Mouse (Mus musculus) midbrain, embryonic 13.5 days (tissue): Measurements from ENCODE around the gene Aim2. TPM values are rescaled to one million over a fixed set of nuclear protein-coding genes. Genes with fewer than 3 reads are reported as not detected.

Experiments
- ATAC-seq: fragments of 200-750 bp; cut with Nextera tagmentation; 2 replicates; pipeline ENCODE4 v1.8.0; 2017; ENCODE audit warnings: mild to moderate bottlenecking, moderate TSS enrichment, moderate library complexity
- H3K27ac ChIP-seq: fragments of 300-500 bp; sonication (generic); 2 replicates; pipeline ENCODE4 v1.5.1; 2015; ENCODE audit warnings: inconsistent platforms, mild to moderate bottlenecking, moderate library complexity
- H3K27me3 ChIP-seq: fragments of 300-500 bp; sonication (generic); 2 replicates; pipeline ENCODE4 v1.6.1; 2015; ENCODE audit warnings: mild to moderate bottlenecking, inconsistent platforms
- H3K36me3 ChIP-seq: fragments of 300-500 bp; sonication (generic); 2 replicates; pipeline ENCODE4 v1.6.1; 2015; ENCODE audit warnings: mild to moderate bottlenecking, inconsistent platforms
- H3K4me1 ChIP-seq: fragments of 300-500 bp; sonication (generic); replicated peaks from 2 replicates; pipeline ENCODE4 v1.6.1; 2015; ENCODE audit warnings: inconsistent platforms
- H3K4me2 ChIP-seq: fragments of 300-500 bp; sonication (generic); replicated peaks from 2 replicates; pipeline ENCODE4 v1.6.1; 2015; ENCODE audit warnings: moderate library complexity, mild to moderate bottlenecking, inconsistent platforms
- H3K4me3 ChIP-seq: fragments of 300-500 bp; sonication (generic); replicated peaks from 2 replicates; pipeline ENCODE4 v1.5.1; 2015; ENCODE audit warnings: mild to moderate bottlenecking, inconsistent platforms
- H3K9ac ChIP-seq: fragments of 300-500 bp; sonication (generic); replicated peaks from 2 replicates; pipeline ENCODE4 v1.6.1; 2015; ENCODE audit warnings: mild to moderate bottlenecking, inconsistent platforms
- H3K9me3 ChIP-seq: fragments of 300-500 bp; sonication (generic); 2 replicates; pipeline ENCODE4 v1.6.1; 2016; ENCODE audit warnings: mild to moderate bottlenecking, inconsistent platforms
- WGBS: fragments of 180-500 bp; shearing (Covaris S2); methylation state at CpG from one replicate; pipeline ENCODE4 v1.1.7; 2015; 5-methylcytosine and 5-hydroxymethylcytosine counted together
- polyA plus RNA-seq: library from polyadenylated mRNA; unstranded; fragments of >200 nt; fragmentation: Nextera tagmentation; extraction: Ambion mirVana; gene quantifications from 2 replicates; pipeline ENCODE4 v1.2.1, GENCODE M21; 2015

The Aim2 gene
- polyA plus RNA-seq, 1 experiment from 2014 or later = 2.6 TPM

DNA sequence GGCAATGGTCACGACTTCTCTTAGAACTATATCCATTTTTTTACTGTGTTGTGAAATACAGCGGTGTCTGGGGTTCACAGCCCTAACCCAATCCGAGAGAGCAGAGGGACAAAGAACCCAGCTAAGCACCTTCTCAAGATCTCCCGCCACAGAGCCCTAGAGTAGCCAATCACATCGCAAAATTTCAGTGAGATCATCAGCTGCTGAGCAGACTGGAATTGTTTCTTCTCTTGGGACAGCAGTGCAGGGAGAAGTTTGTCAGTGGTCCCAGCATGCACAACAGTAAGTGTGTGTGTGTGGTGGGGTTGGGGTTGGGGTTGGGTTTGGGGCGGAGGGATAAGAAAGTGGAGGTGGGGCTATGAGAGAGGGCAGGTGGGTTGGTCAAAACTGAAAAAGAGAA is 733 bp upstream of the Aim2 start:
- Histone ChIP-seq H3K4me1 (peaks cover 24% of the 10 kb centered on the region), H3K4me2 (peak overlapping the region; percentile 55), H3K36me3 (peaks cover 28% of the 10 kb centered on the region), H3K4me3 (peak overlapping the region; percentile 33), H3K27ac (no peak overlapping the region), H3K9ac (peak overlapping the region; percentile 46), H3K27me3 (no peaks in the 10 kb centered on the region), H3K9me3 (no peaks in the 10 kb centered on the region)
- 1% methylated on average over 6 of the region's 6 CpGs for WGBS
- ATAC-seq = peak; percentile 91

- Histone ChIP-seq H3K4me2 (no peak overlapping the region), H3K4me1 (peaks cover 49% of the 10 kb centered on the region), H3K36me3 (peaks cover 20% of the 10 kb centered on the region; the same call in 1 of the 2 replicates), H3K27me3 (no peaks in the 10 kb centered on the region), H3K9me3 (no peaks in the 10 kb centered on the region), H3K4me3 (no peak overlapping the region), H3K9ac (no peak overlapping the region), H3K27ac (no peak overlapping the region; the same call in 1 of the 2 replicates)
- WGBS = 83% methylated on average over 7 of the region's 7 CpGs
- no peak for ATAC-seq
These were observed 4.6 kb downstream of the Aim2 start for GRCm38 (mm10) chr1:173355107-173355846.

- Histone ChIP-seq H3K9me3 (no peaks in the 10 kb centered on the region), H3K27me3 (no peaks in the 10 kb centered on the region), H3K36me3 (peaks cover 20% of the 10 kb centered on the region; the same call in 1 of the 2 replicates), H3K4me3 (no peak overlapping the region), H3K4me2 (no peak overlapping the region), H3K27ac (no peak overlapping the region), H3K4me1 (peaks cover 47% of the 10 kb centered on the region), H3K9ac (no peak overlapping the region)
- WGBS = 87% methylated on average over 2 of the region's 2 CpGs
- ATAC-seq = no peak
These were observed 6.0 kb downstream of the Aim2 start for GRCm38 (mm10) chr1:173356699-173357098.

DNA sequence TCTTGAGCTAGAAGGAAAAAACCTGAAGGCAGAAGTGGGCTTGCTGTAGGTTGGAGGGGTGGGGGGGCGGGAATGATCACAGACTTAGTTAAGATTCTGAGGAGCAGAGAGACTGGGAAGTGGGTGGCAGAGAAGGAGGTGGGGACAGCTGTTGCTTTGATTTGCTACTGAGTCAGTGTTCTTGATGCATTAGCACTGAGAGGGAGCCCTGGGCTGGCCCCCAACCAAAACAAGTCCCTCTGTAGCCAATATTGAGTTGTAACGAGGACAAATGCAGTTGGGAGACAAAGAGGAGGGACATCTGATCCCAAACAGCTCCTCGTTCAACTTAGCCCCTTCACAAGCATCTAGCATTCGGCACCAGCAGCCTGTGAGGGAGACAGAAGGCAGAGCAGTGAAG is 7.1 kb downstream of the Aim2 start:
- no peak for ATAC-seq
- no peak overlapping the region for H3K27ac ChIP-seq
- H3K9ac ChIP-seq = no peak overlapping the region
- 33% methylated on average over 4 of the region's 4 CpGs for WGBS
- no peak overlapping the region for H3K4me3 ChIP-seq
- no peaks in the 10 kb centered on the region for H3K9me3 ChIP-seq
- H3K4me1 ChIP-seq = peaks cover 47% of the 10 kb centered on the region
- H3K27me3 ChIP-seq = no peaks in the 10 kb centered on the region
- no peak overlapping the region for H3K4me2 ChIP-seq
- peaks cover 20% of the 10 kb centered on the region; the same call in 1 of the 2 replicates for H3K36me3 ChIP-seq

DNA sequence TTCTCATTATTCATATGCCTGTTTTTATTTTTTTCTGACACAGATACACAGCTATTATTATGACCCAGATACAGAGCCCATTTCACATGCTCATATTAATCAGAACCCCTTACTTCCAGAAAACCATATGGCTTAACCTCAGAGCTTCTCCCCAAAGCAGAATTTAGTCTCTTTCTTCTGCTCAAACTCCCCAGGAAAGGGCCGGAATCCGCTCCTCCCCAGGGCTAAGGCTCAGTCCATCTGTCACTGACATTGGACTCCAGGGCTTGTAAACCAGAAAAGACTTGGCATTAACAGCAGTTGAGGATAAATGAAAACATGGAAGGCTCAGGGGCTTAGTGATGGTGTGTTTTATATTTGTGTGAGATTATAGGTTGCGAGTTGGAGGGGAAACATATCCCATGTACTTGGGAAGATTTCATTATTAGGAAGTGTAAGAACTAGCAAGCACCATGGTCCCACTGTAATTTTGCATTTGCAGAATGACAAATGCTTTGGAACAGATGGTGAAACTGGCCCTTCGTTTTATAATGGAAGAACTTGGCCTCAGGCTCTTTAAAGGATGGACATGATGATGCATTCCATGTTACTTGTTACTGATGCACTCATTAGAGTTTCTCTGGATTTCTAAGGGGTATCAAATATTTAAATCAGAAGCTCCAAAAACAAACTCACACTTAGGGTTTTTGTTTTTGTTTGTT is 9.1 kb downstream of the Aim2 start:
- WGBS = 57% methylated on average over 4 of the region's 4 CpGs
- Histone ChIP-seq H3K4me3 (no peak overlapping the region), H3K4me1 (peaks cover 57% of the 10 kb centered on the region), H3K27me3 (no peaks in the 10 kb centered on the region), H3K9me3 (no peaks in the 10 kb centered on the region), H3K9ac (no peak overlapping the region), H3K27ac (0 out of 2 replicates have a peak overlapping the region, but pooled peaks have one; percentile 25), H3K36me3 (peaks cover 18% of the 10 kb centered on the region; the same call in 1 of the 2 replicates), H3K4me2 (no peak overlapping the region)
- ATAC-seq = no peak

DNA sequence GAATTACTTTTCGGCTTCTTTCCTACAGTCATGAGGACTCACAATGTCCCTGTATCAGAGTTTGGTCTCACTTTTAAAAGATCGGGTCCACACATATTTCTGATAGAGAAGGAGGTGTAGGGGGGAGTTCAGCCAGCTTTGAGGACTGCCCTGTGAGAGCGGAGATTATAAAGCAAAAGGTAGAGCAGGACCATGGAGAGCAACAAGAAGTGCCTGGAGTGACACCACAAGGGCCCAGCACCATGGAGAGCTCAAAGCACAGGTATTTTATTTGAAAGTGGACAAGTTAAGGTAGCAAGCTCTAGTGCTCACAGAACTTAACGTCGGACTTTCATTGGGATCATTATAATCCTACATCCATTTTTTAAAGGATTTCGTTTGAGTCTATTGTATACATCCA is 11.0 kb downstream of the Aim2 start:
- 58% methylated on average over 6 of the region's 6 CpGs for WGBS
- H3K9ac ChIP-seq = no peak overlapping the region
- H3K4me3 ChIP-seq = no peak overlapping the region
- peaks cover 66% of the 10 kb centered on the region for H3K4me1 ChIP-seq
- H3K9me3 ChIP-seq = no peaks in the 10 kb centered on the region
- no peak for ATAC-seq
- H3K36me3 ChIP-seq = 0 out of 2 replicates have a peak, but pooled peaks cover 13% of the 10 kb centered on the region
- H3K4me2 ChIP-seq = no peak overlapping the region
- no peak overlapping the region for H3K27ac ChIP-seq
- H3K27me3 ChIP-seq = no peaks in the 10 kb centered on the region

GRCm38 (mm10) chr1:173363436-173363835 is 12.8 kb downstream of the Aim2 start:
- no peaks in the 10 kb centered on the region for H3K27me3 ChIP-seq
- no peaks in the 10 kb centered on the region for H3K36me3 ChIP-seq
- H3K27ac ChIP-seq = no peak overlapping the region
- 95% methylated on average over 2 of the region's 2 CpGs for WGBS
- no peaks in the 10 kb centered on the region for H3K9me3 ChIP-seq
- ATAC-seq = no peak
- H3K4me1 ChIP-seq = peaks cover 65% of the 10 kb centered on the region
- H3K9ac ChIP-seq = no peak overlapping the region
- no peak overlapping the region for H3K4me3 ChIP-seq
- H3K4me2 ChIP-seq = no peak overlapping the region

DNA sequence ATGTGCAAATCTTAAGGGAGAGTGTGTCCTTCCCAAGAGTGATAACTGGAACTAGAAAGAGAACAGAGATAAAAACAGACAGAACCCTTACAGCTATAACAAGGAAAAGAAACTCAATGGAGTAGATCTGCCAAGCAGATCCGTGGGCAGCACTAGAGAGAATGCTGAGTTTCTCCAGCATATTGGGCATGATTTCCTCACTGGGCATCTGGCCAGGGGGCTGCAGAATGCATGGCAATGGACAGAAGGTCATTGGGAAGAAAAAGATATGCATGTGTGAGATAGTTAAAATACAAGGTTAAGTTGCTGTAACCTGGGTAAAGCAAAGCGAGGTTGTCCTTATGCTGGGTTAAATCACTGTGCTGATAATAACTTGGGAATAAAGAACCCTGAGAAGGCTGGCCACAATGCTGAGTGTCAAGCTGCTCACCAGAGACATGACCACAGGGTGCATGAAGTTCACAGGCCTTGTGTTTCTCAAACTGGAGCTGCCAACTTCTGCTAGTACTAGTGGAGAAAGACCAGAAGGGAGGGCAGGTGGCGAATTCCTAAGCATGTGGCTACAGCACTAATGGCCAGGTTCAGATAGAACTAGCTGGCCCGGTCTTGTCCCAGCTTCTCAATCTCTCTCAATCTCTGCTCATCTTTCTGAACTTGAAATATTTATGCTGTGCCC is 13.6 kb downstream of the Aim2 start:
- no peak for ATAC-seq
- Histone ChIP-seq H3K4me1 (peaks cover 57% of the 10 kb centered on the region), H3K9me3 (no peaks in the 10 kb centered on the region), H3K9ac (no peak overlapping the region), H3K36me3 (no peaks in the 10 kb centered on the region), H3K27me3 (no peaks in the 10 kb centered on the region), H3K4me2 (peak overlapping the region; percentile 13; the same call in 1 of the 2 replicates), H3K4me3 (no peak overlapping the region), H3K27ac (no peak overlapping the region)
- WGBS = 92% methylated on average over 4 of the region's 4 CpGs

DNA sequence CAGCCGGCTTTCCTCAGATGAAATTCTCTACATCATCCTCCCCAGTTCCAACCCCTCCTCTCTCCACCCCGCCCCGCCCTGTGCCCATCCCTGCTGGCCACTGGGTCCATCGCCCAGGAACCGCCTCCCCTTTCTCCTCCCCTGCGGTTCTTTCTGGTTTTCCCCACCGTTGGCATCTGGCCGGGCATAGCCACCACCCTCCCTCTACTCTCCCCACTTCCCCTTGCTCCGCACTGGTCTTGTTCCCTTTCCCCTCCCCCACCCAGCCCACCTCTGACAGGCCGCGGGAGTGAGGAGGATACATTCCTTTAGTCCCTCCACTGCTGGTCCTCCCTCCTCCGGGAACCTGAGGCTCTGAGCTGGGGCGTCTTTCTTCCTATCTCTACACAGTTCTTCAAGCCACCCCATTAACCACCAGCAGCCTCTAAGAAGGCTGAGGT is 15.3 kb downstream of the Aim2 start:
- H3K9ac ChIP-seq = peak overlapping the region; percentile 96
- WGBS = 1% methylated on average over 13 of the region's 13 CpGs
- no peaks in the 10 kb centered on the region for H3K9me3 ChIP-seq
- ATAC-seq = peak; percentile 46
- no peaks in the 10 kb centered on the region for H3K36me3 ChIP-seq
- peak overlapping the region; percentile 92 for H3K4me3 ChIP-seq
- peak overlapping the region; percentile 35; the same call in 1 of the 2 replicates for H3K27ac ChIP-seq
- peak overlapping the region; percentile 84 for H3K4me2 ChIP-seq
- no peaks in the 10 kb centered on the region for H3K27me3 ChIP-seq
- peaks cover 53% of the 10 kb centered on the region for H3K4me1 ChIP-seq

GRCm38 (mm10) chr1:173366701-173367355 is 16.1 kb downstream of the Aim2 start:
- Histone ChIP-seq H3K9me3 (no peaks in the 10 kb centered on the region), H3K4me2 (peak overlapping the region; percentile 84), H3K27me3 (no peaks in the 10 kb centered on the region), H3K36me3 (no peaks in the 10 kb centered on the region), H3K27ac (peak overlapping the region; percentile 93), H3K4me1 (peaks cover 46% of the 10 kb centered on the region), H3K9ac (peak overlapping the region; percentile 96), H3K4me3 (peak overlapping the region; percentile 92)
- ATAC-seq = peak; percentile 79
- WGBS = under 1% methylated on average over 31 of the region's 31 CpGs

- Histone ChIP-seq H3K4me2 (peak within 1 kb of the TSS; percentile 84), H3K36me3 (no peaks in the 10 kb centered on the region), H3K27ac (peak within 1 kb of the TSS; percentile 93), H3K4me3 (peak within 1 kb of the TSS; percentile 92), H3K9ac (peak within 1 kb of the TSS; percentile 96), H3K9me3 (no peaks in the 10 kb centered on the region), H3K27me3 (no peaks in the 10 kb centered on the region), H3K4me1 (peaks cover 46% of the 10 kb centered on the region)
- under 1% methylated on average over 41 of the region's 46 CpGs for WGBS
- ATAC-seq = peak; percentile 88
These were observed 16.8 kb downstream of the Aim2 start, which contains the start of gene Cadm3 for GRCm38 (mm10) chr1:173367356-173368046. Gene Cadm3 (minus strand): TSS chr1:173367695.
